Mouse (Mus musculus) myocyte (in vitro differentiated cells): ENCODE results near the gene Gm42688. TPM values are rescaled to one million over a fixed set of nuclear protein-coding genes. Genes with fewer than 3 reads are reported as not detected.
A peak's percentile ranks its signal among the peaks of the same experiment; 100 is the strongest.

ENCODE experiments used
- H3K27me3 ChIP-seq: one replicate; pipeline ENCODE4 v1.6.1; 2011; ENCODE audit not compliant: control insufficient read depth, insufficient read depth, insufficient read length
- H3K36me3 ChIP-seq: one replicate; pipeline ENCODE4 v1.6.1; 2011; ENCODE audit not compliant: control insufficient read depth, insufficient read depth
- H3K4me2 ChIP-seq: one replicate; pipeline ENCODE4 v1.6.1; 2011; ENCODE audit warnings: low read depth, control low read depth
- H3K4me3 ChIP-seq: one replicate; pipeline ENCODE4 v1.5.1; 2011; ENCODE audit warnings: mild to moderate bottlenecking, control low read depth, moderate library complexity
- H3K79me2 ChIP-seq: one replicate; pipeline ENCODE4 v1.6.1; 2011; ENCODE audit not compliant: control insufficient read depth, insufficient read depth
- H3ac ChIP-seq: one replicate; pipeline ENCODE4 v1.6.1; 2011; ENCODE audit not compliant: control insufficient read depth, insufficient read length
- CEBPB ChIP-seq: IDR thresholded peaks from 2 replicates; pipeline ENCODE4 v1.6.1; 2011; ENCODE audit warnings: mild to moderate bottlenecking, moderate library complexity; ENCODE audit not compliant: poor library complexity, insufficient read depth, severe bottlenecking
- E2F4 ChIP-seq: IDR thresholded peaks from one replicate; pipeline ENCODE4 v1.6.1; 2011; ENCODE audit warnings: mild to moderate bottlenecking, control low read depth, moderate library complexity; ENCODE audit not compliant: insufficient read depth
- MAX ChIP-seq: IDR thresholded peaks from one replicate; pipeline ENCODE4 v1.6.1; 2011; ENCODE audit warnings: low read depth, mild to moderate bottlenecking, control low read depth
- MYOD1 ChIP-seq, 3 experiments: IDR thresholded peaks; one replicate each; pipeline ENCODE4 v1.6.1; 2011; ENCODE audit warnings: control low read depth in 2 of 3, low read depth in 2 of 3, mild to moderate bottlenecking in 2 of 3, moderate library complexity in 1 of 3; ENCODE audit not compliant: insufficient read length in 2 of 3, control insufficient read depth in 1 of 3
- MYOG ChIP-seq, 3 experiments: IDR thresholded peaks; one replicate each; pipeline ENCODE4 v1.6.1; 2011; ENCODE audit warnings: control low read depth in 2 of 3, low read depth in 2 of 3, mild to moderate bottlenecking in 2 of 3; ENCODE audit not compliant: insufficient read length in 2 of 3, control insufficient read depth in 1 of 3, insufficient read depth in 1 of 3
- POLR2A ChIP-seq: IDR thresholded peaks from one replicate; pipeline ENCODE4 v1.6.1; 2011; ENCODE audit warnings: low read depth, mild to moderate bottlenecking, control low read depth, moderate library complexity; ENCODE audit not compliant: insufficient read length
- POLR2AphosphoS2 ChIP-seq: IDR thresholded peaks from one replicate; pipeline ENCODE4 v1.6.1; 2011; ENCODE audit warnings: low read depth, control low read depth; ENCODE audit not compliant: insufficient read length
- REST ChIP-seq: IDR thresholded peaks from one replicate; pipeline ENCODE4 v1.6.1; 2011; ENCODE audit warnings: mild to moderate bottlenecking, control low read depth, moderate library complexity; ENCODE audit not compliant: insufficient read depth, insufficient read length
- SRF ChIP-seq: IDR thresholded peaks from one replicate; pipeline ENCODE4 v1.6.1; 2011; ENCODE audit warnings: low read depth; ENCODE audit not compliant: control insufficient read depth, insufficient read length
- TCF12 ChIP-seq: IDR thresholded peaks from one replicate; pipeline ENCODE4 v1.6.1; 2011; ENCODE audit warnings: mild to moderate bottlenecking, control low read depth; ENCODE audit not compliant: poor library complexity, insufficient read depth, severe bottlenecking
- TCF3 ChIP-seq: IDR thresholded peaks from one replicate; pipeline ENCODE4 v1.6.1; 2011; ENCODE audit warnings: low read depth, control low read depth; ENCODE audit not compliant: insufficient read length
- USF1 ChIP-seq: IDR thresholded peaks from one replicate; pipeline ENCODE4 v1.6.1; 2011; ENCODE audit warnings: low read depth, mild to moderate bottlenecking, control low read depth, moderate library complexity
- polyA plus RNA-seq: library from polyadenylated mRNA; unstranded; fragments of >200 nt; fragmentation: generic; extraction: Trizol; gene quantifications from one replicate; pipeline ENCODE4 v1.2.1, GENCODE M21; 2012; ENCODE audit warnings: missing spikeins

Gene Gm42688
- polyA plus RNA-seq, 1 experiment = 0.96 TPM

- Histone ChIP-seq H3K4me3 (no peak overlapping the region), H3ac (no peak overlapping the region), H3K36me3 (no peaks in the 10 kb centered on the region), H3K79me2 (peaks cover 8% of the 10 kb centered on the region), H3K27me3 (no peaks in the 10 kb centered on the region), H3K4me2 (no peak overlapping the region)
- TF ChIP-seq POLR2AphosphoS2 (peak; percentile 72), USF1 (no peak), POLR2A (peak; percentile 24)
Observed at GRCm38 (mm10) chr6:83131469-83132034, 30.1 kb downstream of the Gm42688 start.

GRCm38 (mm10) chr6:83132176-83132919 lies 30.9 kb downstream of the Gm42688 start:
- peaks cover 8% of the 10 kb centered on the region for H3K79me2 ChIP-seq
- H3K36me3 ChIP-seq = no peaks in the 10 kb centered on the region
- no peak overlapping the region for H3ac ChIP-seq
- H3K27me3 ChIP-seq = no peaks in the 10 kb centered on the region
- no peak overlapping the region for H3K4me2 ChIP-seq
- no peak overlapping the region for H3K4me3 ChIP-seq
- TF ChIP-seq POLR2A = no peak
- peak; percentile 42 for TF ChIP-seq POLR2AphosphoS2
- peak; percentile 60 for TF ChIP-seq USF1
- no peak for TF ChIP-seq SRF
- no peak for TF ChIP-seq MYOD1 (IDR thresholded peaks at IDR 0.05; ENCODE audit: control insufficient read depth in 1 of 3, insufficient read length in 2 of 3, low read depth in 2 of 3)

GRCm38 (mm10) chr6:83134226-83134625 lies 32.8 kb downstream of the Gm42688 start:
- Histone ChIP-seq H3ac (no peak overlapping the region), H3K27me3 (no peaks in the 10 kb centered on the region), H3K36me3 (no peaks in the 10 kb centered on the region), H3K4me2 (no peak overlapping the region), H3K79me2 (peaks cover 19% of the 10 kb centered on the region), H3K4me3 (no peak overlapping the region)
- no peak for TF ChIP-seq E2F4
- no peak for TF ChIP-seq TCF12

GRCm38 (mm10) chr6:83134951-83135513 lies 33.6 kb downstream of the Gm42688 start, which contains the start of gene Rtkn:
TSS of gene Rtkn (plus strand) at chr6:83135463.
- Histone ChIP-seq H3K4me2 (peak within 1 kb of the TSS; percentile 84), H3ac (peak within 1 kb of the TSS; percentile 52), H3K27me3 (no peaks in the 10 kb centered on the region), H3K79me2 (peaks cover 27% of the 10 kb centered on the region), H3K36me3 (no peaks in the 10 kb centered on the region), H3K4me3 (peak within 1 kb of the TSS; percentile 88)
- no peak for TF ChIP-seq E2F4
- TF ChIP-seq CEBPB = no peak
- TF ChIP-seq USF1 = no peak
- TF ChIP-seq MAX = no peak
- TF ChIP-seq TCF12 = no peak
- TF ChIP-seq POLR2A = no peak
- TF ChIP-seq MYOD1 (IDR thresholded peaks at IDR 0.05; ENCODE audit: control insufficient read depth in 1 of 3, insufficient read length in 2 of 3, low read depth in 2 of 3) = no peak
- TF ChIP-seq POLR2AphosphoS2 = no peak
- TF ChIP-seq REST = no peak
- TF ChIP-seq TCF3 = no peak
- no peak for TF ChIP-seq SRF
- no peak for TF ChIP-seq MYOG (IDR thresholded peaks at IDR 0.05; ENCODE audit: control insufficient read depth in 1 of 3, insufficient read depth in 1 of 3, insufficient read length in 2 of 3, low read depth in 2 of 3)

- H3K36me3 ChIP-seq = no peaks in the 10 kb centered on the region
- peaks cover 33% of the 10 kb centered on the region for H3K79me2 ChIP-seq
- no peaks in the 10 kb centered on the region for H3K27me3 ChIP-seq
- H3K4me3 ChIP-seq = peak overlapping the region; percentile 88
- H3K4me2 ChIP-seq = peak overlapping the region; percentile 84
- H3ac ChIP-seq = peak overlapping the region; percentile 52
- TF ChIP-seq USF1 (no peak), MAX (no peak), CEBPB (no peak), TCF12 (no peak), POLR2A (peak; percentile 70), MYOD1 (IDR thresholded peaks at IDR 0.05; ENCODE audit: control insufficient read depth in 1 of 3, insufficient read length in 2 of 3, low read depth in 2 of 3) (peak in 1 of 3 experiments; percentile 62), SRF (no peak), MYOG (IDR thresholded peaks at IDR 0.05; ENCODE audit: control insufficient read depth in 1 of 3, insufficient read depth in 1 of 3, insufficient read length in 2 of 3, low read depth in 2 of 3) (peak in 1 of 3 experiments; percentile 57), REST (no peak), E2F4 (no peak), TCF3 (no peak), POLR2AphosphoS2 (peak; percentile 74)
Observed at GRCm38 (mm10) chr6:83135571-83136161, 34.2 kb downstream of the Gm42688 start.
